In the genomic region with DNA sequence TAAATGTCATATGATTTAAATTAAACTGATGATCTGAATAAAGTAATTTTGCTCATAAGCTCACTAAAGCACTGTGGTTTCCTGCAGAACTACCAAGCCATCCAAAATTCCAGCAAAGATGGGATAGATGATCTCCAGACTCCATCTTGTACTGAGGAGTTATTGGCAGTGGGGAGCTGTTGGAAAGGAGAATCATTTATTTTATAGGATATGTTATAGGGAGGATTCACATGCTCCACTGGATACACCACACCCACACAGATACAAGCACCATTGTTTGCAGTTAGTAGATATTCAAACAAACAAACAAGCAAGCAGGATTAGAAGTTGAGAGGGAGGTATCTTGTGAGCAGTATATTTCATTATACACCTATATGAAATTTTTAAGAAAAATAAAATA, we compare ENCODE assay signal across 25 mouse cellular contexts.
DNase-seq lines count a peak whose midpoint lies in the region; ATAC-seq and TF ChIP-seq lines count a peak whose summit lies in the region.
"Had no signal": no experiment of that assay in that cellular context is flagged by ENCODE, and none has a peak within 500 bp of the region (broad histone marks: within the 10 kb centered on the region; RNA-seq: fewer than 3 reads in every experiment).

No protein-coding gene starts in this region.

- H3K4me1 ChIP-seq in embryonic facial prominence, embryonic 14.5 days (ENCODE audit: control insufficient read depth, insufficient read depth, low read length) = no peaks in the 10 kb centered on the region
- no peaks in the 10 kb centered on the region for H3K4me1 ChIP-seq in embryonic facial prominence, embryonic 10.5 days
- H3K4me1 ChIP-seq in forebrain, embryonic 14.5 days (ENCODE audit: control insufficient read depth, insufficient read depth, low read length) = no peaks in the 10 kb centered on the region
- no peaks in the 10 kb centered on the region for H3K4me1 ChIP-seq in forebrain, embryonic 12.5 days
- H3K4me1 ChIP-seq in forebrain, embryonic 16.5 days (replicated peaks; ENCODE audit: control insufficient read depth, insufficient read depth, low read length) = peaks cover 4% of the 10 kb centered on the region
- H3K4me1 ChIP-seq in forebrain, embryonic 11.5 days (replicated peaks; ENCODE audit: control insufficient read depth, insufficient read depth, low read length) = no peaks in the 10 kb centered on the region
- H3K4me1 ChIP-seq: embryonic facial prominence, embryonic 12.5 days; embryonic facial prominence, embryonic 15.5 days had no signal

- ATAC-seq in embryonic facial prominence, embryonic 14.5 days (ENCODE audit: low read depth) = no peak
- ATAC-seq in forebrain, embryonic 14.5 days = peak; percentile 64; the same call in 1 of the 2 replicates
- no peak for ATAC-seq in forebrain, embryonic 12.5 days (ENCODE audit: low FRiP score)
- ATAC-seq in forebrain, embryonic 16.5 days = peak; percentile 45; the same call in 1 of the 2 replicates
- ATAC-seq in forebrain, embryonic 11.5 days (replicated peaks; ENCODE audit: low FRiP score) = no peak
- ATAC-seq: activated CD4-positive, CD25-positive, alpha-beta regulatory T cell, adult 4 months; CD4-positive, CD25-positive, alpha-beta regulatory T cell, adult 4 months; Patski had no signal

- no peaks in the 10 kb centered on the region for H3K36me3 ChIP-seq in embryonic facial prominence, embryonic 14.5 days (ENCODE audit: control insufficient read depth, insufficient read depth, low read length)
- no peaks in the 10 kb centered on the region for H3K36me3 ChIP-seq in embryonic facial prominence, embryonic 10.5 days (replicated peaks)
- H3K36me3 ChIP-seq in forebrain, embryonic 14.5 days (ENCODE audit: control insufficient read depth, insufficient read depth, low read length) = no peaks in the 10 kb centered on the region
- no peaks in the 10 kb centered on the region for H3K36me3 ChIP-seq in forebrain, embryonic 12.5 days (replicated peaks)
- no peaks in the 10 kb centered on the region for H3K36me3 ChIP-seq in forebrain, embryonic 16.5 days (ENCODE audit: control insufficient read depth, insufficient read depth)
- no peaks in the 10 kb centered on the region for H3K36me3 ChIP-seq in forebrain, embryonic 11.5 days (ENCODE audit: control insufficient read depth, insufficient read depth, low read length)
- H3K36me3 ChIP-seq: embryonic facial prominence, embryonic 12.5 days; embryonic facial prominence, embryonic 15.5 days; G1E had no signal

- H3K27ac ChIP-seq in embryonic facial prominence, embryonic 14.5 days (replicated peaks; ENCODE audit: low read depth, low read length) = no peak overlapping the region
- H3K27ac ChIP-seq in embryonic facial prominence, embryonic 10.5 days (replicated peaks) = no peak overlapping the region
- no peak overlapping the region for H3K27ac ChIP-seq in forebrain, embryonic 14.5 days (ENCODE audit: low read depth, low read length)
- no peak overlapping the region for H3K27ac ChIP-seq in forebrain, embryonic 12.5 days
- no peak overlapping the region for H3K27ac ChIP-seq in forebrain, embryonic 16.5 days (ENCODE audit: low read length)
- no peak overlapping the region for H3K27ac ChIP-seq in forebrain, embryonic 11.5 days (ENCODE audit: low read depth, low read length)
- H3K27ac ChIP-seq: embryonic facial prominence, embryonic 12.5 days; embryonic facial prominence, embryonic 15.5 days had no signal

- no peak overlapping the region for H3K4me2 ChIP-seq in embryonic facial prominence, embryonic 14.5 days (ENCODE audit: low read depth, low read length)
- no peak overlapping the region for H3K4me2 ChIP-seq in forebrain, embryonic 14.5 days (ENCODE audit: low read length)
- H3K4me2 ChIP-seq in forebrain, embryonic 12.5 days = no peak overlapping the region
- no peak overlapping the region for H3K4me2 ChIP-seq in forebrain, embryonic 16.5 days (ENCODE audit: low read length)
- H3K4me2 ChIP-seq in forebrain, embryonic 11.5 days (ENCODE audit: low read depth, low read length, severe bottlenecking) = no peak overlapping the region
- H3K4me2 ChIP-seq: embryonic facial prominence, embryonic 12.5 days; embryonic facial prominence, embryonic 15.5 days had no signal

- no peak overlapping the region for H3K4me3 ChIP-seq in embryonic facial prominence, embryonic 14.5 days (ENCODE audit: low read depth, low read length)
- no peak overlapping the region for H3K4me3 ChIP-seq in embryonic facial prominence, embryonic 10.5 days
- no peak overlapping the region for H3K4me3 ChIP-seq in forebrain, embryonic 14.5 days (ENCODE audit: low read depth, low read length)
- no peak overlapping the region for H3K4me3 ChIP-seq in forebrain, embryonic 12.5 days (replicated peaks)
- H3K4me3 ChIP-seq in forebrain, embryonic 16.5 days (replicated peaks; ENCODE audit: low read length) = no peak overlapping the region
- H3K4me3 ChIP-seq in forebrain, embryonic 11.5 days (ENCODE audit: low read depth, low read length) = no peak overlapping the region
- H3K4me3 ChIP-seq: embryonic facial prominence, embryonic 12.5 days; embryonic facial prominence, embryonic 15.5 days; erythroblast, embryonic 14.5 days had no signal

- H3K9me3 ChIP-seq in embryonic facial prominence, embryonic 14.5 days (ENCODE audit: control insufficient read depth, low read length) = 0 out of 2 replicates have a peak, but pooled peaks cover under 1% of the 10 kb centered on the region
- H3K9me3 ChIP-seq in embryonic facial prominence, embryonic 10.5 days = no peaks in the 10 kb centered on the region
- no peaks in the 10 kb centered on the region for H3K9me3 ChIP-seq in forebrain, embryonic 14.5 days (replicated peaks; ENCODE audit: control insufficient read depth, low read length)
- no peaks in the 10 kb centered on the region for H3K9me3 ChIP-seq in forebrain, embryonic 12.5 days
- H3K9me3 ChIP-seq in forebrain, embryonic 16.5 days (ENCODE audit: control insufficient read depth, low read length) = no peaks in the 10 kb centered on the region
- no peaks in the 10 kb centered on the region for H3K9me3 ChIP-seq in forebrain, embryonic 11.5 days (ENCODE audit: control insufficient read depth, low read length)
- H3K9me3 ChIP-seq: embryonic facial prominence, embryonic 12.5 days; embryonic facial prominence, embryonic 15.5 days had no signal

- H3K9ac ChIP-seq in embryonic facial prominence, embryonic 14.5 days (ENCODE audit: low read depth, low read length) = no peak overlapping the region
- H3K9ac ChIP-seq in forebrain, embryonic 14.5 days (ENCODE audit: low read length) = no peak overlapping the region
- H3K9ac ChIP-seq in forebrain, embryonic 12.5 days = no peak overlapping the region
- no peak overlapping the region for H3K9ac ChIP-seq in forebrain, embryonic 16.5 days (replicated peaks; ENCODE audit: low read depth, low read length)
- H3K9ac ChIP-seq in forebrain, embryonic 11.5 days (ENCODE audit: low read length) = no peak overlapping the region
- H3K9ac ChIP-seq: embryonic facial prominence, embryonic 12.5 days; embryonic facial prominence, embryonic 15.5 days had no signal

- H3K27me3 ChIP-seq in embryonic facial prominence, embryonic 14.5 days (replicated peaks; ENCODE audit: control insufficient read depth, insufficient read depth, low read length) = no peaks in the 10 kb centered on the region
- no peaks in the 10 kb centered on the region for H3K27me3 ChIP-seq in embryonic facial prominence, embryonic 10.5 days (replicated peaks; ENCODE audit: low read depth, poor library complexity, severe bottlenecking)
- H3K27me3 ChIP-seq in forebrain, embryonic 14.5 days (replicated peaks; ENCODE audit: control insufficient read depth, insufficient read depth, low read length) = no peaks in the 10 kb centered on the region
- no peaks in the 10 kb centered on the region for H3K27me3 ChIP-seq in forebrain, embryonic 12.5 days
- no peaks in the 10 kb centered on the region for H3K27me3 ChIP-seq in forebrain, embryonic 16.5 days (replicated peaks; ENCODE audit: control insufficient read depth, insufficient read depth, low read length)
- H3K27me3 ChIP-seq in forebrain, embryonic 11.5 days (ENCODE audit: control insufficient read depth, insufficient read depth, low read length) = no peaks in the 10 kb centered on the region
- H3K27me3 ChIP-seq: CH12.LX; embryonic facial prominence, embryonic 12.5 days; embryonic facial prominence, embryonic 15.5 days; Patski had no signal

- no peak for TF ChIP-seq POLR2A in brain, embryonic 14.5 days (IDR thresholded peaks at IDR 0.05; ENCODE audit: borderline replicate concordance, extremely low read depth, insufficient read depth, insufficient read length, poor library complexity, severe bottlenecking)

- TF ChIP-seq CTCF in brain, embryonic 14.5 days (IDR thresholded peaks at IDR 0.05; ENCODE audit: borderline replicate concordance, extremely low read depth, insufficient read depth, insufficient read length) = no peak

- DNase-seq in embryonic facial prominence, embryonic 14.5 days (ENCODE audit: low spot score) = peak; percentile 62
- no peak for DNase-seq in embryonic facial prominence, embryonic 10.5 days (ENCODE audit: low spot score)
- peak; percentile 8 for DNase-seq in forebrain, embryonic 14.5 days (ENCODE audit: low spot score)
- DNase-seq in forebrain, embryonic 11.5 days (ENCODE audit: low spot score) = no peak
- peak; percentile 27 for DNase-seq in brain, embryonic 14.5 days (ENCODE audit: low read depth)
- DNase-seq in ovary, postnatal 36 days (ENCODE audit: low spot score) = no peak
- DNase-seq: adrenal gland, adult 8-10 months; adrenal gland, postnatal 14 days; adrenal gland, postnatal 36 days; B cell, adult 2 months; cerebellum, adult 11 months; cerebellum, adult 18-20 months; cerebellum, adult 8-10 months; cerebellum, adult 9-11 months; cerebellum, postnatal 36 days had no signal

Comparison
In these comparisons a context has a peak if more than half of its experiments do, and no peak if none do; other contexts are left out.
1. ATAC-seq: peak in forebrain, embryonic 14.5 days (single experiment) and forebrain, embryonic 16.5 days (single experiment); none in embryonic facial prominence, embryonic 14.5 days (single experiment), forebrain, embryonic 12.5 days (single experiment) and forebrain, embryonic 11.5 days (single experiment).
2. DNase-seq: peak in embryonic facial prominence, embryonic 14.5 days (single experiment), forebrain, embryonic 14.5 days (single experiment) and brain, embryonic 14.5 days (single experiment); none in embryonic facial prominence, embryonic 10.5 days (single experiment), forebrain, embryonic 11.5 days (single experiment) and ovary, postnatal 36 days (single experiment).